Mouse (Mus musculus) frontal cortex, adult (tissue): ENCODE measurements around the gene Phlpp1.

ENCODE experiments used
- ATAC-seq: cut with Nextera tagmentation; 2 replicates; pipeline ENCODE4 v1.9.2; 2017; ENCODE audit warnings: mild to moderate bottlenecking, moderate library complexity, mixed read lengths; ENCODE audit not compliant: low TSS enrichment

The Phlpp1 gene

GRCm38 (mm10) chr1:106164111-106164510 is 7.4 kb upstream of the Phlpp1 start:
- no peak for ATAC-seq

DNA sequence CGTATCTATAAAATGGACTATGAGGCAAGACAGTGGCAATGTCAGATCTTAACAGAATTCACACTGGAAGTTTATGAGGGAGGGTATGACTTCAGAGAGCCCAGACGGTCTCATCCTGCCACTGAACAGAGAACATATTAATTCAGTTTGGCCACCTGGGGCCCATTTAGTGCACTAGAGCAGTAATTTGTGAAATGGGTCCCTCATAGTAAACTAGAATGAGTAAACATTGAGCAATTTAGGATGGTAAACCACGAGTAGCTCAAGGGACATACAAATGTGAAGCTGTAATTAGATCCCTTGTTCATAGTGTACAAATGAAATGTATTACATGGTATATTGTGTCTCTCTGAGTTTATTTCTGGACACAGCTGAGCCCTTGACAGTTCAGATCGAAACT is 3.6 kb upstream of the Phlpp1 start:
- ATAC-seq = no peak

- no peak for ATAC-seq
These were observed 2.8 kb upstream of the Phlpp1 start for GRCm38 (mm10) chr1:106168801-106169200.

- ATAC-seq = no peak
These were observed 1.7 kb upstream of the Phlpp1 start for GRCm38 (mm10) chr1:106169741-106170265.

DNA sequence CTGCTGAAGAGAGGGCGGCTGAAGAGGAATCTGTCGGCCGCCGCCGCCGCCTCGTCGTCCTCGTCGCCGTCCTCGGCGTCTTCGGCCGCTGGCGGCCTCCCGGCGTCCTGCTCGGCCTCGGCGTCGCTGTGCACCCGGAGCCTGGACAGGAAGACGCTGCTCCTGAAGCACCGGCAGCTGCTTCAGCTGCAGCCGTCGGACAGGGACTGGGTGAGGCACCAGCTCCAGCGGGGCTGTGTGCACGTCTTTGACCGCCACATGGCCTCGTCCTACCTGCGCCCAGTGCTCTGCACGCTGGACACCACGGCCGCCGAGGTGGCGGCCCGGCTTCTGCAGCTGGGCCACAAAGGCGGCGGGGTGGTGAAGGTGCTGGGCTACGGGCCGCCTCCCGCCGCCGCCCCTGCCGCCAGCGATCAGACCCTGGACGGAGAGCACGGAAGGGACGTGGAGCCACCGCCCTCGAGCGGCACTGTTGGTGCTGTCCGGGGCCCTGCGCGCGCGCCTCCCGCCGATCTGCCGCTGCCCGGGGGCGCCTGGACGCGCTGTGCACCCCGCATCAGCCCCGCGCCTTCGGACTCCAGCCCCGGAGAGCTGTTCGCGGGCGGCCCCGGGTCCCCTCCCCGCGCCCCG is 864 bp downstream of the Phlpp1 start:
- no peak; the same call in none of the 2 replicates for ATAC-seq

GRCm38 (mm10) chr1:106172931-106173371 is 1.4 kb downstream of the Phlpp1 start:
- ATAC-seq = 0 out of 2 replicates have a peak, but pooled peaks have one; percentile 10

GRCm38 (mm10) chr1:106173621-106174156 is 2.1 kb downstream of the Phlpp1 start:
- ATAC-seq = no peak

- no peak for ATAC-seq
These were observed 3.0 kb downstream of the Phlpp1 start for GRCm38 (mm10) chr1:106174598-106174997.

DNA sequence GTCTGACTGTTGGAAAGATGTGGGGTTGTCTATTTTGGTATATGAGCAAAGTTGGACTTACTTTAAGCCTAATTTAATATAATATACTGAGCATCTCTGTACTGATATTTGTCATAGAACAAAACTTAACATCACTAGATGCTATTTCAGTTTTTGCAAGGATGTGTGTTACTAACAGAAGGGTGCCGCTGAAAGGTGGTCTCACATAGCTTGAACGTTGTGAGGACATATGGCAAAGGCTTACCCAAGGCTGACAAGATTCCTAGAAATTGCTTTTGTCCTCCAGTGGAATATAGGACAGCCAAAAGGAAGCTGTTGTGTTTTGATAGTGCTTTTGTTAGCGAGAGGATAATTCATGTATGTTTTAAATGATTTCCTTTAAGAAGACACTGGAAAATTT is 3.8 kb downstream of the Phlpp1 start:
- no peak for ATAC-seq

- ATAC-seq = no peak
These were observed 5.2 kb downstream of the Phlpp1 start for GRCm38 (mm10) chr1:106176791-106177190.

DNA sequence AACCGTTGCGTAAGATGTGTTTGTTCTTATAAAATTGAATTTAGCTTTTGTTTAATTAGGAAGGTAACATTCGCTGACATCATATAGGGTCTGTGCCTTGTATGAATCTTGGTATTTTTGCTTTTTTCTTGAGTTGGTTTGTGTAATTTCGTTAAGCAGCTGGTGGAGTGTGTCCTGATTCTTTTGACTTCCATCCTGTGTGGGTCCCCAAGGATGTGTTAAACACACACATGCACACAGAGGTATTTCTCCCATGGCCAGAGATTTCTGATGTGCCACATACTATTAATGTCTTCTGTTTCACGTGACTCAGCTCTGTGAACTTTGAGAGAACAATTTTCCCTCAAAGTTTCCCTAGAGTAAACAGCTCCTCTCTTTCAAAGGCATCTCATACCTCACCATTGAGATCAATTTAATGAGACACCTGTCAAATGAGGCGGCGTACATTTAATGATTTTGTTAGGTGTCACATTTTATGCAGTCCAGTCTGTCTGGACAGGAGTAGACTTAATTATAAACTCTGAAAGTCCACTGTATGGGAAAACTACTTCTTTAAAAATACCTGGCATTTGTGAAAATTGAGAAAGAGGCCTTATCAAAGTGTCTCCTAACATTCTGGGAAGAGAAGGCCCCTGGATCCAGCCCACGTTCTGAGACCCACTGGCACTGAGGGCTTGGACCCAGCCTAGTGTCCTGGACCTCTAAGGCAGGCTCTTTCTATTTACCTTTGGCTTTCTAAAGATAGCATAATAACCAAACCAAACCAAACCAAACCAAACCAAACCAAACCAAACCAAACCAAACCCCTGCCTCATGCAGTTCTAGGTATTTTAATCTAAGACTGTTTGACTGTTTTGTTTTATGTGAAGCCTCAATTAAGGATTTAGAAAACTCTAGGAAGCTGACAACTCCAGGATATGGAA is 6.6 kb downstream of the Phlpp1 start:
- no peak for ATAC-seq

DNA sequence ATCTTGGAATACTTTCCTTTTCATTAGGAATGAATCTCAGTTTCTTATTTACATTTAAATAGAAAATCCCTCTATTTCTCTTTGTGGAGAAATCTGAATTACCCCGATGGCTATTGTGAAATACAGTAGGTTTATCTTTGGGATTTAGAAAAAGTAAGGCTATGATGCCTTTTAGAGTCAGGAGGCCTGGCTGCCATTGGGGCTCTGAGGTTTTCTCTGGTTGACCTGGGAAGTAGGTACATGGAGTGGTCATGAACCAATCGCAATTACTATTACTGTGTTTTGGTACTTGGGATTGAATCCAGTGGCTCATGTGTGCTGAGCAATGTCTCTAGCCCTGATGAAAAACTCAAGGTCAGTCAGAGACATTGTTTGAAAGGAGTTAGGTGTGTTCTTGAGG is 12.1 kb downstream of the Phlpp1 start:
- no peak for ATAC-seq

DNA sequence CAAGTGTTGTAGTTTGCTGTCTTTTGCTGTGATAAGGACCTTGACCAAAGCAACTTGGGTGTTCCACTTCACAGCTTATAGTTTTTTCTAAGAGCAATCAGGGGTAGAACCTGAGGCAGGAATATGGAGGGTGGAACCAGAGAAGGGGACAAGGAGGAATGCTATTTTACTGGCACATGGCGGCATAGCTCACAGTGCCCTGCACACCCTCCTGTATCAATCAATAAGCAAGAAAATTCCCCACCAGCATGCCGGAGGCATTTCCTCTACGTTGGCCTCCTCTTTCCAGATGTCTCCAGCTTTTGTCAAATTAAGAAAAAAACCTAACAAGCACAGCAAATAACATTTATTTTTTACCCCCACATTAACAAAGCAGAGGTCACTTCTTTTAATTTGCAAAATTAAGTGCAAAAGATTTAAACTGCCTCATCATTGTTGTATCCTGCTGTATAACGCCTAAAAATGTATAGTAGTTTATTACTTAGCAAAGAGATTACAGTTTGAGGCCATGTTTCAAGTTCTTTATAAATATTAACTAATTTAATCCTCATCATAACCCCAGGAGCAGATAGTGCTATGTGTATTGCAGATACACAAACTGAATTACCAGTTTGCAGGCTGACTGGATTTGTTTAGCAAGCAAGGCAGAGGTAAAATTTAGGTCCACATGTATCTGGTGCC is 13.4 kb downstream of the Phlpp1 start:
- no peak for ATAC-seq

GRCm38 (mm10) chr1:106185461-106185924 is 13.9 kb downstream of the Phlpp1 start:
- no peak for ATAC-seq

- no peak for ATAC-seq
These were observed 14.5 kb downstream of the Phlpp1 start for GRCm38 (mm10) chr1:106186062-106186461.

- ATAC-seq = no peak
These were observed 15.9 kb downstream of the Phlpp1 start for GRCm38 (mm10) chr1:106187480-106187879.

DNA sequence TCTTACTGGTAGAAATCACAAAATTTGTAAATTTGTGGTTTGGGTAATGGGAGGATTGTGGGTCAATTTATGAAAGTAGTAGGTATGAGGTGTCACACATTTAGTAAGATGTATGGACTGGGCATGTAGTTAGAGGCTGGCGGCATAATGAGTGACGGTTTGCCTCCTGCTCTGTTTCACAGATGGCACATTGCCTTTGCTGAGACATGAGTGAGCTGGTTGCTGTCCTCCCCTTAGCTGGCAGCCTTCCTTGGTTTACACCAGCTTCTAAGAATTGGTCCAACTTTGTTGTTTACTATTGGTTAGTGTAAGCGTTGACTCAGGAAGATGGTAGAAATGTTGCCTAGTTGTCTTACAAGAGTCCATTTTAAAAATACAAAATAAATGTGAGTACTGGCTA is 17.2 kb downstream of the Phlpp1 start:
- ATAC-seq = no peak

GRCm38 (mm10) chr1:106189311-106189710 is 17.8 kb downstream of the Phlpp1 start:
- no peak for ATAC-seq

DNA sequence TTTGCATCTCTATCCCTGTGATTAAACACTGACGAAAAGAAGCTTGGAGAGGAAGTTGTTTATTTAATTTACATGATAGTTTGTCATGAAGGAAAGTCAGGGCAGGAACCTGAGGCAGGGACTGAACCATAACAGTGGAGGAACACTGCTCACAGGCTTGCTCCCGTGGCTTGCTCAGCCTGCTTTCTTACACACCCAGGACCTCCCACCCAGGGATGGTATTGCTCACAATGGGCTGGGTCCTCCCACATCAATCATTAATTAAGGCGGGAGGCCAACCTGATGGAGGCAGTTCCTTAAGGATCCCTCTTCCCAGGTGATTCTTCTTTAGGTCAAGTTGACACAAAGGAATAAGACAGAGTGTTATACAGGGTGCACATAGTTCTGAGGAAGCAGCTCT is 19.1 kb downstream of the Phlpp1 start:
- ATAC-seq = no peak

GRCm38 (mm10) chr1:106191885-106192284 is 20.3 kb downstream of the Phlpp1 start:
- no peak for ATAC-seq

- no peak for ATAC-seq
These were observed 21.4 kb downstream of the Phlpp1 start for GRCm38 (mm10) chr1:106192864-106193470.
